10 mouse cellular contexts compared by ENCODE assay signal in the genomic region with DNA sequence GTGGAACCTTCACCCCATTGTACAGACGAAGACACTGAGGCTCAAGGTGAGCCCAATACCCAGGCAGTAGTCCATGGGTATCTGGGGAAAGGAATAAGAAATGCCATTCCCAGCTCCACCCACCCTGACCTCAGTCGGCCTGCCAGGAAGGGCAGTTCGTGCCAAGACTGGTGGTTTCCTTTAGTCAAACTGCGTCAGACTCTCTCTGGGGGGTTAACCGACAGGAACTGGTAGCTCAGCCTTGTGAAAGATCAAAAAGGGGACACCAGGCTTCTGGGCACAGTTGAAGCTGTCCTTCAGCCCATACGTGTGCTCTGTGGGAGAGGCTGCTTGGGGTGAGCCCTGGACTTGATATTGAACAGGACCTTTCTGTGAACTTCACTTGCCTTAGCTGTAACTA. TPM values are rescaled to one million over a fixed set of nuclear protein-coding genes. Genes with fewer than 3 reads are reported as not detected.
A peak's percentile ranks its signal among the peaks of the same experiment; 100 is the strongest.
DNase-seq lines count a peak whose midpoint lies in the region; ATAC-seq and TF ChIP-seq lines count a peak whose summit lies in the region.
"Had no signal": no experiment of that assay in that cellular context is flagged by ENCODE, and none has a peak within 500 bp of the region (broad histone marks: within the 10 kb centered on the region; RNA-seq: fewer than 3 reads in every experiment).

No protein-coding gene starts in this region.

- dilution Hi-C loops in CH12.LX (cut with MboI; ENCODE audit: extremely low pct_ligation_motif_present, extremely low pct_unique_long_range_greater_than_20kb, low sequenced_read_pairs) = no loop called here

- H3K4me2 ChIP-seq in kidney, embryonic 16.5 days (replicated peaks; ENCODE audit: low read depth, low read length) = no peak overlapping the region
- no peak overlapping the region; the same call in 1 of the 2 replicates for H3K4me2 ChIP-seq in CH12.LX (ENCODE audit: insufficient read depth, low read depth, poor library complexity, severe bottlenecking)

- no peaks in the 10 kb centered on the region for H3K27me3 ChIP-seq in kidney, embryonic 16.5 days (ENCODE audit: insufficient read depth, low read length)
- H3K27me3 ChIP-seq in CH12.LX (replicated peaks) = no peaks in the 10 kb centered on the region
- H3K27me3 ChIP-seq in heart, embryonic 10.5 days (ENCODE audit: insufficient read depth, poor library complexity, severe bottlenecking) = no peaks in the 10 kb centered on the region

- no peak for TF ChIP-seq EP300 in CH12.LX (IDR thresholded peaks at IDR 0.05; ENCODE audit: low read length)

- no peak for TF ChIP-seq RAD21 in CH12.LX (IDR thresholded peaks at IDR 0.05; ENCODE audit: low read depth, low read length)

- no peaks in the 10 kb centered on the region for H3K9me3 ChIP-seq in kidney, embryonic 16.5 days (ENCODE audit: low read length)
- H3K9me3 ChIP-seq in CH12.LX (replicated peaks; ENCODE audit: low read length) = no peaks in the 10 kb centered on the region
- H3K9me3 ChIP-seq in heart, embryonic 10.5 days = no peaks in the 10 kb centered on the region

- peak; percentile 61 for DNase-seq in kidney, postnatal 14 days
- DNase-seq in CH12.LX (ENCODE audit: extremely low read depth) = no peak
- peak; percentile 59 for DNase-seq in naive thymus-derived CD4-positive, alpha-beta T cell, adult 2 months (ENCODE audit: low read depth)
- no peak for DNase-seq in heart, embryonic 10.5 days (ENCODE audit: low spot score)
- DNase-seq in frontal cortex, postnatal 10 days (ENCODE audit: low spot score in 2 of 2) = no peak
- DNase-seq: right cerebral cortex, adult 18-20 months had no signal

- H3K4me3 ChIP-seq in kidney, embryonic 16.5 days (ENCODE audit: low read length) = no peak overlapping the region
- H3K4me3 ChIP-seq in CH12.LX (replicated peaks in 1 of 3; ENCODE audit: low read depth in 2 of 3, low read length in 2 of 3, poor library complexity in 1 of 3) = no peak overlapping the region
- H3K4me3 ChIP-seq in heart, embryonic 10.5 days = no peak overlapping the region

- 72% methylated on average over 6 of the region's 6 CpGs for WGBS in kidney, embryonic 16.5 days
- WGBS in heart, embryonic 10.5 days = 76% methylated on average over 6 of the region's 6 CpGs

- in situ Hi-C loops in CH12.LX (cut with MboI; ENCODE audit: low pct_ligation_motif_present, low pct_unique_long_range_greater_than_20kb, low sequenced_read_pairs) = no loop called here

- H3K9ac ChIP-seq in kidney, embryonic 16.5 days (replicated peaks; ENCODE audit: low read length) = no peak overlapping the region
- H3K9ac ChIP-seq in CH12.LX (ENCODE audit: insufficient read depth, low read depth) = no peak overlapping the region
- H3K9ac ChIP-seq: liver, embryonic 14.5 days had no signal

- no peaks in the 10 kb centered on the region for H3K36me3 ChIP-seq in kidney, embryonic 16.5 days (ENCODE audit: insufficient read depth, low read length)
- no peaks in the 10 kb centered on the region for H3K36me3 ChIP-seq in CH12.LX (replicated peaks in 1 of 2; ENCODE audit: control insufficient read depth in 1 of 2, insufficient read depth in 1 of 2, low read length in 1 of 2)
- H3K36me3 ChIP-seq in heart, embryonic 10.5 days = no peaks in the 10 kb centered on the region

- no peak for TF ChIP-seq POLR2A in CH12.LX (IDR thresholded peaks at IDR 0.05; ENCODE audit: low read depth, low read length)

- TF ChIP-seq CTCF in CH12.LX (conservative IDR thresholded peaks at IDR 0.05 in 1 of 2, IDR thresholded peaks at IDR 0.05 in 1 of 2; ENCODE audit: low read depth in 2 of 2, low read length in 2 of 2) = no peak

- no peak overlapping the region for H3K27ac ChIP-seq in kidney, embryonic 16.5 days (ENCODE audit: low read length)
- H3K27ac ChIP-seq in CH12.LX (ENCODE audit: insufficient read depth, low read depth) = no peak overlapping the region
- H3K27ac ChIP-seq in heart, embryonic 10.5 days = no peak overlapping the region
- H3K27ac ChIP-seq: liver, embryonic 14.5 days had no signal

- ATAC-seq in kidney, embryonic 16.5 days (ENCODE audit: low FRiP score, low TSS enrichment) = no peak
- peak; percentile 95 for ATAC-seq in hematopoietic stem cell, adult 5-6 weeks (replicated peaks in 1 of 2; ENCODE audit: insufficient read depth in 1 of 2, low FRiP score in 2 of 2, low TSS enrichment in 1 of 2, low read depth in 1 of 2, poor library complexity in 2 of 2, severe bottlenecking in 2 of 2)
- ATAC-seq: intestine, embryonic 16.5 days had no signal

- H3K4me1 ChIP-seq in kidney, embryonic 16.5 days (ENCODE audit: insufficient read depth, low read length) = 0 out of 2 replicates have a peak, but pooled peaks cover 4% of the 10 kb centered on the region
- H3K4me1 ChIP-seq in CH12.LX (ENCODE audit: control insufficient read depth in 1 of 2, insufficient read depth in 2 of 2) = peaks cover 16 to 41% of the 10 kb centered on the region in 2 experiments
- H3K4me1 ChIP-seq in heart, embryonic 10.5 days = peaks cover 14% of the 10 kb centered on the region

- H3K79me2 ChIP-seq in CH12.LX (replicated peaks; ENCODE audit: control insufficient read depth, extremely low read depth, insufficient read depth, poor library complexity, severe bottlenecking) = no peaks in the 10 kb centered on the region

TF ChIP-seq in CH12.LX, 34 proteins besides CTCF, POLR2A, EP300 and RAD21:
- TF ChIP-seq ETS1 (conservative IDR thresholded peaks at IDR 0.05; ENCODE audit: low read depth, low read length) (0 out of 2 replicates have a peak, but pooled peaks have one; percentile 19), ZNF384 (IDR thresholded peaks at IDR 0.05; ENCODE audit: low read depth, low read length) (no peak), IRF4 (IDR thresholded peaks at IDR 0.05; ENCODE audit: low read depth, low read length) (peak; percentile 55; the same call in 1 of the 2 replicates), SIN3A (IDR thresholded peaks at IDR 0.05; ENCODE audit: low read length) (0 out of 2 replicates have a peak, but pooled peaks have one; percentile 16), NRF1 (IDR thresholded peaks at IDR 0.05; ENCODE audit: low read depth, low read length) (no peak)

RNA-seq across cellular contexts. Expression of gene Ddit4, which starts 19.1 kb away (rescaled TPM):
- polyA plus RNA-seq in kidney, embryonic 16.5 days (2015; fragmentation: Nextera tagmentation; extraction: Ambion mirVana) = 30.6 and 31.9 TPM in 2 replicates
- total RNA-seq in CH12.LX (2012; rRNA removed) (45.7 and 136 TPM in 2 replicates), CH12.LX (2014; rRNA removed) (37.5 and 50.6 TPM in 2 replicates)
- polyA plus RNA-seq in CH12.LX (2012; ENCODE audit: insufficient read length, low read depth) = 38.9 and 39.5 TPM in 2 replicates
- 2.5 and 7.9 TPM in 2 replicates for total RNA-seq in hematopoietic stem cell, adult 5-6 weeks (2017)
- 17.6 and 32.8 TPM in 2 replicates for polyA plus RNA-seq in heart, embryonic 10.5 days (2016; fragmentation: Nextera tagmentation; extraction: Ambion mirVana)

RNA-seq across cellular contexts. Expression of gene Dnajb12, which starts 53.2 kb away (rescaled TPM):
- polyA plus RNA-seq in kidney, embryonic 16.5 days (2015; fragmentation: Nextera tagmentation; extraction: Ambion mirVana) = 30.1 and 32.9 TPM in 2 replicates
- total RNA-seq in CH12.LX (2012; rRNA removed) = 17.0 and 21.5 TPM in 2 replicates
- 13.1 and 13.9 TPM in 2 replicates for total RNA-seq in CH12.LX (2014; rRNA removed)
- 30.3 and 35.9 TPM in 2 replicates for polyA plus RNA-seq in CH12.LX (2012; ENCODE audit: insufficient read length, low read depth)
- total RNA-seq in hematopoietic stem cell, adult 5-6 weeks (2017) = 24.3 and 26.6 TPM in 2 replicates
- polyA plus RNA-seq in heart, embryonic 10.5 days (2016; fragmentation: Nextera tagmentation; extraction: Ambion mirVana) = 28.8 and 32.0 TPM in 2 replicates

Comparison
In these comparisons a context has a peak if more than half of its experiments do, and no peak if none do; other contexts are left out.
1. DNase-seq: peak in kidney, postnatal 14 days (single experiment) and naive thymus-derived CD4-positive, alpha-beta T cell, adult 2 months (single experiment); none in CH12.LX (single experiment), heart, embryonic 10.5 days (single experiment) and frontal cortex, postnatal 10 days (0 of 2).